Mouse (Mus musculus): ENCODE data around the gene Gm49378. TPM values are rescaled to one million over a fixed set of nuclear protein-coding genes. Genes with fewer than 3 reads are reported as not detected.

Gene Gm49378
- 0.89 and 1.7 TPM in 2 replicates for polyA plus RNA-seq (2012; rRNA removed)

DNA sequence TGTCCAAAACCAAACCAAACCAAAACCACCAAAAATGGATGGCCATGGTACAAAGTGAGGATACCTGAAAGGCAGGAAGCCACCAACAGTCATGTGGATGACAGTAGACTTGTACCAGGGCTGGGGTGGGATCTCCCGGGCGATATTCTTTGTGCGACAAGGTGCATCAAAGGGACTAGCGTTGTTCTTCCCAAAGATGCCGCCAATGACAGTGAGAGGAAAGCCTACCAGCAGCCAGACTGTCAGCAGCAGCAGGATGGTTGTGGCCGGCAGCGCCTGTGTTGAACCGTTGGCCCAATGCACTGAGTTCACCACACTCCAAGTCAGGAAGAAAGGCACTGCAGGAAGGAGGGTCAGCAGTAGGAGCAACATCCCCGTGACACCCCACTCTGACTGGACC is at the start of gene Gm49378:
Gm49378 (minus strand) TSS at position 101 of the 400 bp plus-strand sequence.
- DNase-seq (ENCODE audit: low spot score), result no peak

DNA sequence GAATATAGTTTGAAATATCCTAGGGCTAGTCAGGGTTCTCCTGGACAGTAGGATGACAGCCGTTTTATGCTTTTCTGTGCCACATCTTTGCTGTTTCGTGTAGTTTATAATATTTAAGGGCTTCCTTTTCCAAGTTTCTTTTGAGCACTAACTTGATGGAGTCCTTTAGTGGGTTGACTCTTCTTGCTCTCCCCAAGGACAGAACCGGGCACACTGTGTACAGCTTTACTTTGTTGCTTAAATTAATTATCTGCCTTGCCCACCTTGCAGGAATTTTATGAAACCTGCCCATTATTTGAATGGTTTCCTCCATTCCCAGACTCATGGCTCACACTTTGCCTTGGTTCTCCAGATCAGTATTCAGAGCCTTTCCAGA is 44.4 kb upstream of the Gm49378 start:
- DNase-seq (ENCODE audit: low spot score), result no peak

DNA sequence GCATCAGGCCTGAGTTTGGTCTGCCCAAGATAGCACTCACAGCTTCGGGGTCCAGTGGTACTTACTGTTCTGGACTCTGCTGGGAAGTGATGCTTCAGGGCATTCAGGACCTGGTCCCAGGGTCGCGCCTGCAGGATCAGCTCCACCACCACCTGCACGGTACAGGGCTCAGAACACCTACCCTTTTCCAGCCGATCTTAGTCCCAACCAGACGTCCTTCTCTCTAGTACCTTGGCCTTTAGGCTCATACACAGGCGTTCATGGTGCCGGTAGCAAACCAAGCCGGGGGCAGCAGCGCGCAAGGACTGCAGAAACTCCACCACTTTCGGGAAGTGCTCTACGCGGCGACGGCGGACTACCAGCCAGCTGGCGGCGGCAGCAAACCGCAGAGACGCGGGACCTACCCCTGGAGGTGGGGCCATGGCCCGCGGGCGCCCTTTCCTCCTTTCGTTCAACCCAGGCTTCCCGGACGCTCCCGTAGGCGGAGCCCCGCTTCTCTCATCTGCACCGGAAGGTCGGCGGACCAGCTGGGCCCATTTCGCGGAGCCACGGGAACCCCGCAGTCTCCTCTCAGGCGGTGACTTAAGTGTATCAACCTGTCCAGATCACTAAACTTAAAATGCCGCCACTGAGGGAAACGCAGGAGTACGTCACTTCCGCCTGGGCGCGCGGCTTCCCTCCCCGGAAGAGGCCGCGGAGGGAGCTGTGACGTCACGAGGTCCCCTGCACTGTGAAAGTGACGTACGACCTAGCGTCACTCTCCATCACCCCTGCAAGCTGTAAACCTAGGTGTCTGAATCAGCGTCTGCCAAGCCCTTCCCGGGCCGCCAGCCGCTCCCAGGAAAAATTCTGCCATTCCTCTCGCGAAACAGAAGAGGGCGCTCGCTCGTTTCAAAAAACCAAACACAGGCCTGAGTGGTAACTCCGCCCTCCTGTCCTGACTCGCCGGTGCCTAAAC is 43.7 kb upstream of the Gm49378 start, which contains the start of gene Tinf2:
Tinf2 (minus strand) TSS at position 661 of the 958 bp plus-strand sequence.
- DNase-seq (ENCODE audit: low spot score), result peak; percentile 84

DNA sequence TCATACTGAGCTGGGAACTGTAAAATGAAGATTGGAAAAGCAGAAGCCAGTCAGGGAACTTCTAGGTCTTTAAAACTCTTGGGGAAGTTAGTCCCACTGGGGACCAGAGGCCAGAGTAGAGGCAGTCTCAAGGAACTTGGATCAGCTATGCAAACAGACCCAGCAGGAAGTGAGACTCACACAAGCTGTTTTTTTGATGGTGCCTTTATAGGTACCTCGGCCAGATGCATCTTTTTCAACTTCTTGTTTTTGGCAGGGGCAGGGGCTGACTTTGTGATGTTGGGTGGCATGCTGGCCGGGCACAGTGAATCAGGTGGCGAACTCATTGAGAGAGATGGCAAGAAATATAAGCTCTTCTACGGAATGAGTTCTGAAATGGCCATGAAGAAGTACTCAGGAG is 39.9 kb upstream of the Gm49378 start:
- no peak for DNase-seq (ENCODE audit: low spot score)

DNA sequence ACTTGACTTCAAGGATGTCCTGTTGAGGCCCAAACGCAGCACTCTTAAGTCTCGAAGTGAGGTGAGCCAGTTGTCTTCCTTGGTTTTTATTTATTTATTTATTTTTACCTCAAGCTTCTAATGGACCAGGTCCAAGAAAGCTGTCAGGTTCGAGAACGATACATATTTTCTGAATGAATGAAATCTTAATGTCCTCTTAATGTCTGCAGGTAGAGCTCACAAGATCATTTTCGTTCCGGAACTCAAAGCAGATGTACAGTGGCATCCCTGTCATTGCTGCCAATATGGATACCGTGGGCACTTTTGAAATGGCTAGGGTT is 35.0 kb upstream of the Gm49378 start:
- no peak for DNase-seq (ENCODE audit: low spot score)

DNA sequence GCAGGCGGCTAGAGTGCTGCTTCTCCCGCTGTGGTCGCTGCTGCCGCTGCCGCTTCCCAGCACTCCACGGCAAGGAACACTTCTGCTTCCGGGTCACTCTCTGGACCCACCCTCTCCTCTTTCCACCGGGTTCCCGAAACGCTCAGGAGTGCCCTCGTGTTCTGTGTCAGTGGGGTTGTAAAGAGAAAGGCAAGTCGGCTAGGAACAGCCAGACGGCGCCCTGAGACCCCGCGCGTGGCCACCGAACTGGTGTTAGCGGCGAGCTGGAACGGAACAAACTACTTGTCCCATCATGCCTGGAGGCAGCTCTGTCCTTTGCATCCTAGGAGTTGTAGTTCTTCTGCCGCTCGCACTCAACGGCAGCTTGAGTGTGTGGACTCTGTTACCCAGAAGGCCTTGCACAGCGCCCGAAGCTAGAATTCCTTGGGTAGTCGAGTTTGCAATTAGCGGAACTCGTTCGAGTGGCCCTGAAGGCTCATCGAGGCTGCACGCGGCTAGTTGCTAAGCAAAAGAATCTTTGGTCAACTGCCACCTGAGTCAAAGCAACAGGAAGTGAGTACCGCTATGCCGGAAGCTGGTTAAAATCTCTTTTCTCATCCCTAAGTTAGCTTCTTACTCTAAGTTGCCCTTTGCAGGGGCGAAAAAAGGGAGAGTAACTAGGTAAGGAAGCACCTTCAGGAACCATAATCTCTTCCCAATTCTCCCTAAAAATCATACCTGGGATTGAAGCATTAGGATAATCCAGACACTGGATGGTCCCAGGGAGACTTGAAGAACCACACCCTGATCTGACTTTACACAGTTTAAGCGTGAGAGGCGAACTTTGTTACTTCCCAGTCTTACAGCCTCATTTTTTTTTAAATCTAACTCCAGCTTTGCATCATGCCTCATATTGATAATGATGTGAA is 34.4 kb upstream of the Gm49378 start, which contains the start of the genes Gmpr2 and Nedd8:
Gmpr2 (plus strand) TSS at position 109 of the 908 bp plus-strand sequence.
Nedd8 (minus strand) TSS at position 292 of the 908 bp plus-strand sequence.
- DNase-seq (ENCODE audit: low spot score), result peak; percentile 90

DNA sequence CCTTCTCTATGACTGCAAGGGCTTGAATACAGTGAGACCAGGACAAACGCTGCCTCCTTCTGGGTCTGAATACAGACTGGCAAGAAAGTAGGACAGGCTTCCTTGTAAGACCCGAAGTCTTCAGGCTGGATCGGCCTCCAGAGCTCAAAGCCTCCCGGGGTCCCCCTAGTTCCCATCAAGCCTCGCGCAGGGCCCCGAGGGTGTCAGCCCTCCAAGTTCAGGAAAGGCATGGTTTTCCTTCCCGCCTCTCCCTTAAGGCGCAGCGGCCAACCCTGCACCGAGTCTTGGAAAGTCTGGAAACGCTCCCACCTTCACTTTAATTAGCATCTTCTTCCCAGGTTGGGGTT is 33.8 kb upstream of the Gm49378 start:
- DNase-seq (ENCODE audit: low spot score), result no peak

DNA sequence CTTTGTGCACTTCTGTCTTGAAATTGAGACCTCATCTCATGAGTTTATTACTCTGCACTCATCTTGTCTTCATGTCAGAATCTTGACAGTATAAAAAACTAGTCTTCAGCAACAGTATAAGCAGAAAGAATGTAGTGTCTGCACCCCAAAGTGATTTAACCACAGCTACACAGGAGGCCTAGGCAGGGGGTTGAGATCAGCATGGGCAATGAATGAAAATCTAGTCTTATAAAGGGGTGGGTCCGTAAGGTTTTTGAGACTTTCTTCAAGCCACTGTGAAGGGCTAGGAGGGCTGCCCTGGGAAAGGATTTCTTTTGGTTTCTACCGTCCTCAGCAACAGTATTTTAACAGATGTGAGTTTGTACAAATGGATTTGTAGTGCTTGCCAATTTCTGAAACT is 22.9 kb upstream of the Gm49378 start:
- no peak for DNase-seq (ENCODE audit: low spot score)

DNA sequence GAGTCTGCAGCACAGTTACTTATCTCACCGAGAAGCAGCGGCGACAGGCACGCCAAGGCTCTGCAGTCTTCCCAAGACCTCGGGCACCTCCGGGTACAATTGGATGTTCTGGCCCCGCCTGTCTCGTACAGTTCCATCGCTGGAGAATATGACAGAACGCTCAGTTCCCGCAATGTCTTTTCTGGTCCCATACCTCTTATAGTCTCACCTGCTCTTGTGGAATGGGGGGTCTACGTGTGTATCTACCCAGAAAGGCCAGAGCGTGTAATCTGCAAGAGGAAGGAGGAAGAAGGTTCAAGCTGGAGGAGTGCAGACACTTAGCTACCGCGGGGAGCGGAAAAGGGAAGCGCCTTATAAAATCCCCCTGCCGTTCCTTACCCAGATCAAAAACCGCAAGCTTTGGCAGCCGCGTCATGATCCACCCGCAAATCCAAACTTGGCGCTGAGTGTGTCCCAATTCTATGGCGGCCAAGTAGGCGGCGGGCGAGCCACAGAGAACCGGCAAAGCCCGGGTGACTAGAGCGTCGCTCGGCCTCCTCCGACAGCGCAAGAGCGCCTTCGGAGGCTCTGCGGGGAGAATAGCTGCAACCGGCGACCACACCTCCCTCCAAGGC is 22.4 kb upstream of the Gm49378 start, which contains the start of gene Mdp1:
Mdp1 (minus strand) TSS at position 549 of the 614 bp plus-strand sequence.
- peak; percentile 63 for DNase-seq (ENCODE audit: low spot score)

DNA sequence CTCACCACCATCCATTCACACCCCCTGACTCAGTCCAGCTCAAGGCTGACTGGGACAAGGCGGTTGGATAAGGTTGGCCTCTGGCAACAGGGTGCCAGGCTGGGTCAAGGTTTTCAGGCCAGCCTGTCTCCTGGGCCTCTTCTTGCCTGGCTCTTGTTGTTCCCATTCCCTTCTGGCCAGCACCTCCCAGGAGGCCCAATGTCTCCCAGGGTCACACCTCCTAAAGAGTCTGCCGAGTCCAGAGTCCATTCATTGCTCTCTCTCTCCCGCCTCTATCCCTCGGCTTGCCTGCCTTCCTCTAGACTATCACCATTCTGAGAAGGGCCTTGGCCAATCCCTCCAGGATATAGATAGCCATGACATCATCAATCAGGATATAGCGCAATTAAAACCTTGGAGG is 20.3 kb upstream of the Gm49378 start:
- DNase-seq (ENCODE audit: low spot score), result no peak

DNA sequence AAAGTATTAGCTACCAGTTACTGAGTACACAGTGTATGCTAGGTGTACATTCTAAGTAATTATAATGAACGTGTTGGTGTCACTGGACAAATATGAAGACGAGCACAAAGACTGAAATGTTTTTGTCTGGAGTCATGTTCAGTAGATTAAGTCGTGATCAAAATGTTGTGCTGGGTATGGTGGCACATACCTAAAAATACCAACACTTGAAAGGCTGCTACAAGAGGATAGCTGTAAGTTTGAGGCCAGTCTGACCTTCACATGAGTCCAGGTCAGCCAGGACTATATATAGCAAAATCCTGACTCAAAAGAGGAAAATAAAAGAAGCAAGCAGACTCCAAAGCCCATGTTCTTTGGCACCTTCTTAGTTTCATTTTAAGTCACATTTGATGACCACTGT is 19.2 kb upstream of the Gm49378 start:
- DNase-seq (ENCODE audit: low spot score), result no peak

DNA sequence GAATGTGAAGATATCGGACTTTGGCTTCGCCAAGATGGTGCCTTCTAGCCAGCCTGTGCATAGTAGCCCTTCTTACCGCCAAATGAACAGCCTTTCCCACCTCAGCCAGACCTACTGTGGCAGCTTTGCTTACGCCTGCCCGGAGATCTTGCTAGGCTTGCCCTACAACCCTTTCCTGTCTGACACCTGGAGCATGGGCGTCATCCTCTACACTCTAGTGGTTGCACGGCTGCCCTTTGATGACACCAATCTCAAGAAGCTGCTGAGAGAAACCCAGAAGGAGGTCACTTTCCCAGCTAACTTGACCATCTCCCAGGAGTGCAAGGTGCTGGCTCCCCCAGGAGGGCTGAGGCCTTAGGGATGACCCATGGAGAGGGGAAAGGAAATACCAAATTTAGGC is 13.8 kb upstream of the Gm49378 start:
- DNase-seq (ENCODE audit: low spot score), result no peak

DNA sequence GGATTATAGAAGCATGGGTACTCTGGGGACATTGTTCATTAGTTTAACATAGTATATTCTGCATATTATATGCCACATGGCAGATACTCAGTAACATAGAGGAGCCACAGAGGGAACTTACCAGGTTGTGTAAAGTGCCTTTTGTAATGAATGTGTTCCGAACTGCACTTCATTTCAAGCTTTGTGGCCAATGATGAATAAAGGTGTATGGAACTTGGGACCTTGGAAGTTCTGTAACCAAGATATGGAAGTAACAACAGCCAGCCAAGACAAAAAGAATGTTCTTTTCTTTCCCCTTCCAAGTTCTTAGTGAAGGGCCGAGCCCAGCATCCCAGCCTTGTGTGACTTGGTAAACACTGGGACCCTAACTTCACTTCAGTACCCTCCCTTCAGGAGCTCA is 12.2 kb upstream of the Gm49378 start, which contains the start of gene Tssk4:
Tssk4 (plus strand) TSS at position 301 of the 400 bp plus-strand sequence.
- DNase-seq (ENCODE audit: low spot score), result no peak

DNA sequence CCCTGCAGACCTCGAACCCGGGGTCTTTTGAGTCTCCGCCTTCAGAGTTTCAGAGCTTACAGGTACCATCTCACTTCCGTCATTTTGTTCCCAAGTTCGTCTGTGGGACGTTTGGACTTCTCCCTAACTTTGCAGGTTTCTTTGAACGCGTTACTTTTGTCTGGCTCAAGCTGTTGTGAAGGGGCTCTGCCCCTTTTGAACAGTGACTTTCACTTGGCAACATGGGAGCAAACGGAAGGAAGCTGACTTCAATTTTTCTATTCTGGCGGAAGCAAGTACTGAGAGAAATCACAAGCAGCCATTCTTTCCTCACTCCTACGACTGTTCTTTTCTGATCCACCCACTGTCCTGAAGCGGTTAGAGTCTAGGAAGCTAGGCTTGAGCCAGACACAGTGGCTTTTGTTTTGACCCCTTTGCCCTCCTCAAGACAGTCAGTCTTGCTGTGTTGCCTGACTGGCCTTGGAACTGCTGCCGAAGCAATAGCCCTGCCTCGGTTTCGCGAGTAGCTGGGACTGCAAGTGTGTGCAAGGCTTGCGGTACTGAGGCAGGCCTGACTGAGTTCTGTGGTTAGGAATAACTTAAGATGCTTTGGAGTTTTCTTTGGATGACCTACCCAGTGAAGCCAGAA is 6.7 kb upstream of the Gm49378 start:
- DNase-seq (ENCODE audit: low spot score), result no peak

DNA sequence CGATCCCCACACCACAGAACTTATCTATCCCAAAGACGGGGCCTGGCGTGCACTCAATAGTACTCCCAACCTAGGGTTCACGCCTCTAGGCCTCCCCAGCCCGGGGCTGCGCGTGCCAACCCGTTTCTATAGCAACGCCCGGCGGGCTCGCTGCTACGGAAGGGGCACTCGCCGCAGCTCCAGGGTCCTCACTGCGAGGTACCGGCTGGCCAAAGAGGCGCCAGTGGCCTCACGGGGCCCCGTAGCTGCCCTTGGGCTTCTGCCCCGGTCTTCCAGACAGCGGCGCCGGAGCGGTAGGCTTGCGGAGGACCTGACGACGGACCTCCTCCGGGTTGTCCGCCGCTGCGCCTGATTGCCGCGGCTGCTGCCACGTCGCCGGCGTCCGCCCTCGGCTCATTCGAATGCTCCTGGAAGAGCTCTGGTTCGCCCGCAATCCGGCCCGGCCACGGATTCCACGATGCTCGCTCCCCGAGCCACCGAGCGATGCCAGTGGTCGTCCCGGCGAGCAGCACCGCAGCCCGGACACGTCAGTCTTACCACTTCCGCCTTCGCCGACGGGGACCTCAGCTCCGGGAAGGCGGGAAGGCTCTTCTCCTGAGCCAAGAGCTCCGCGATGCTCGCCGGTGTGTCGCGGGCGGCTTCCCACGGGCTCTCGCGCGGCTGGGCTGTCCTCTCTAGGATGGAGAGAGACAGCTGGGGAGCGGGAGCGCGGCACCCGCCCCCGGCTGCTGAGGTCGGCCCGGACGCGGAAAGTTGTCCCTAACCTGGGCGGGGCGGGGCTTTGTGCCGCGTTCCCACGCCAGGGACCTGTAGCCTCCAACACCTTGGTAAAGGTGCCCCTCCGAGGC is 5.6 kb upstream of the Gm49378 start, which contains the start of gene Tm9sf1:
Tm9sf1 (minus strand) TSS at position 747 of the 848 bp plus-strand sequence.
- peak; percentile 96 for DNase-seq (ENCODE audit: low spot score)

DNA sequence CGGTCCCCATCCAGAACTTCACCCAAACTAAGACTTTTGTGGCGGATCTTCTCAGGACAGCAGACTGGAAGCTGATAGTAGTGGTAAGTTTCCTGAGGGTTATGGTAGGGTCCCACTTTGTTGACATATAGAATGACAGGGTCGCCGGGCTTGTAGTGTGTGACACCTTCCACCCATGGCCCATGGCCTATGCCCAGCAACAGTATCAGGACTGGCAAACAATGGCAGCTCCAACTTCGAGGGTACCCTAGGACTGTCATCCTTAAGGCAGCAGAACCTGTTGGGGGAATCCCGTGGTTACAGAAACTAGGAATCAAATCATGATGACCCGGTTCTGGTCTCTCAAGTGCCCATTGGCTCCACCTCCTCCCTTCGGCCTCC is 5.0 kb upstream of the Gm49378 start:
- DNase-seq (ENCODE audit: low spot score), result no peak

DNA sequence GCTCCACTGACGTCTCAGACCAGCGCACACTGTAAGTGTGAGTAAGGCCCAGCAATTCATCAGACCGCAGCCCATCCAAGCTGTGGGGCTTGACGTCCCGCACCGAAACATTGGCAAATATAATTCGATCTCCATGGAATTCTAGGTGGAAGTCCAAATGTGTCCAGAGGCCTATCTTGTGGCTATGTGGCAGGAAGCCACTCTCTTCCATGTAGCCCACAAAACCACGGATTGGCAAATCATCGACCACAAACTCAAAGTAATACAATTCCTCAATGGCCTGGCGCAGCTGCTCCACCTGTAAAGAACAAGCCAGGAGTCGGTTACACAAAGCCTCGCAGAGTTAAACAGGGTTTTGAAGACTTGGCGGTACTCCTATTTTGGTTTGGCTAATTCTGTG is 3.6 kb upstream of the Gm49378 start:
- DNase-seq (ENCODE audit: low spot score), result no peak

DNA sequence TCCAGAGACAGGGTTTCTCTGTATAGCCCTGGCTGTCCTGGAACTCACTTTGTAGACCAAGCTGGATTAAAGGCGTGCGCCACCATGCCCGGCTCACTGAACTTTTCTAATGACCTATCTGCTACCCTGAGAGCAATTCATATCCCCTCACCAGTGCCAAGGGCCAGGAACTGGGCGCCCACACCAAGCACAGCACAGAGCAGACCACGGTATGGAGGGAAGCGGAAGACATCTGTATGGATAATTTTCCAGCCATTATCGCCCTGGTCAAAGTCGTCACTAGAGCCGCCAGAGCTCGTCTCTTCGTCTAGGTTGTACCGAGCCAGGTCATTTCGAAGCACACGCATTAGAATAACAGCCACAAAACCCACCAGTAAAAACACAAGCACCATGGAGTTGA is 3.1 kb upstream of the Gm49378 start:
- no peak for DNase-seq (ENCODE audit: low spot score)

DNA sequence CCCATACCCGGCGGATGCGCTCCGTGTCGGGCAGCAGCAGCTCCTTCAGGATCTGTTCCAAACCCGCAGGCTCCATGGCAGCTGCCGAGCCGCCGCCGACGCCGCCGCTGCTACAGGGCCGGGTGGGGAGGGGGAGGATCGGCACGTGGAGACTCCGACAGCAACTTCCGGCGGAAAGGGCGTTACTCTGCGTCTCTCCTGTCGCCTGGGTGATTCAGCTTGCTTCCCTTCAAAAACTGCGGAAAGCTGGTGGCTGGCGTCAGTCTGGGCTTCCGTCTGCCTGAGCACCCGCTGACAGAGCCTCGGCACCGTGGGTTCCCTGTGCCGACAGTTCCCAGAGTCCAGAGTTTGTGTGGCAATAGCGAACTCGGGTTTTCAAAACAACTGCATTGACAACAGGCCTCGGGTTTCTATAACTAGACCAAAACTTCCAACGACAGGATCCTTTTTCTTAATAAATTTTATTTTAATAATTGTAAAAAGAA is 2.1 kb downstream of the Gm49378 start, which contains the start of gene Ipo4:
Ipo4 (minus strand) TSS at position 435 of the 485 bp plus-strand sequence.
- DNase-seq (ENCODE audit: low spot score), result peak; percentile 60

DNA sequence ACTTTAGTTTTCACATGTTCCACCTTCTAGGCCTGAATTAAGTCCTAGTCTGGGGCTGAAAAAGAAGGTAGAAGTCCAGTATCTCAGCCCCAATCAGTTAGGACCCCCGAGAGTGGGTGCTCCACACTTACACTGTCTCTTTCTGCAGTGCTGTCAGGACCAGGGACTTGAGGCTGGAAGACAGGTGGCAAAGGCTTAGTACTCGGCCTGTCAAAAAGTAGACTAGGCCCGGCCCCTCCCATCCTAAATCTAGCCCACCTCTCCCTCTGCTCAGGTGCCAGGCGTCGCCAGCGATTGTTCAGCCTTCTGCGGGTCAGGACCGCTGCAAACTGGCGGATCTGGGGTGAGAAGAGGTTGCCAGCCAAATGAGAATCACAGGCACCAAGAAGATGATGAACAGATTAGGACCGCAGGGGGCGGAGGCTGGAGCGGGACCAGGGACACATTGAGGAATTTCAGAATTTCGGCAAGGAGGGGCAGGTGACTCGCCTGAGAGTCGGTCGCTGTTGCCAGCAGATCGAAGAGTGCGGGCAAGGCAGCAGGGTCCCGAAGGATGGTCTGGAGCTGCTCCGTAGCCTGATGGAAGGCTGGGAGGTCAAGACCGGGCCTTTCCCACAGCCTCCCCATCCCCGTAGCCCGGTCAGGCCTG is 2.7 kb downstream of the Gm49378 start:
- DNase-seq (ENCODE audit: low spot score), result no peak

All from urinary bladder, adult 2 months (tissue).